Comparison of ENCODE assay signal across 9 mouse cellular contexts in genomic region chrX:7692862-7693261, GRCm38 (mm10). TPM values are rescaled to one million over a fixed set of nuclear protein-coding genes. Genes with fewer than 3 reads are reported as not detected.
A peak's percentile ranks its signal among the peaks of the same experiment; 100 is the strongest.
DNase-seq lines count a peak whose midpoint lies in the region; ATAC-seq and TF ChIP-seq lines count a peak whose summit lies in the region.
"Had no signal": no experiment of that assay in that cellular context is flagged by ENCODE, and none has a peak within 500 bp of the region (broad histone marks: within the 10 kb centered on the region; RNA-seq: fewer than 3 reads in every experiment).

No protein-coding gene starts in this region.

- no peak overlapping the region for H3K9ac ChIP-seq in forebrain, embryonic 16.5 days (replicated peaks; ENCODE audit: low read depth, low read length)
- H3K9ac ChIP-seq: limb, embryonic 15.5 days had no signal

- no peaks in the 10 kb centered on the region for H3K4me1 ChIP-seq in forebrain, embryonic 16.5 days (replicated peaks; ENCODE audit: control insufficient read depth, insufficient read depth, low read length)
- H3K4me1 ChIP-seq: limb, embryonic 15.5 days had no signal

- H3K27ac ChIP-seq in left cerebral cortex, adult 2 months: no peak overlapping the region
- H3K27ac ChIP-seq in forebrain, embryonic 16.5 days (ENCODE audit: low read length): no peak overlapping the region
- H3K27ac ChIP-seq: limb, embryonic 15.5 days had no signal

- H3K36me3 ChIP-seq in forebrain, embryonic 16.5 days (ENCODE audit: control insufficient read depth, insufficient read depth): no peaks in the 10 kb centered on the region
- H3K36me3 ChIP-seq: limb, embryonic 15.5 days had no signal

- H3K4me2 ChIP-seq in forebrain, embryonic 16.5 days (ENCODE audit: low read length): no peak overlapping the region
- H3K4me2 ChIP-seq: limb, embryonic 15.5 days had no signal

- 39% methylated on average over 4 of the region's 4 CpGs for WGBS in forebrain, embryonic 16.5 days

- H3K9me3 ChIP-seq in forebrain, embryonic 16.5 days (ENCODE audit: control insufficient read depth, low read length): no peaks in the 10 kb centered on the region
- H3K9me3 ChIP-seq: limb, embryonic 15.5 days had no signal

- no peaks in the 10 kb centered on the region for H3K27me3 ChIP-seq in forebrain, embryonic 16.5 days (replicated peaks; ENCODE audit: control insufficient read depth, insufficient read depth, low read length)
- H3K27me3 ChIP-seq: limb, embryonic 15.5 days had no signal

- TF ChIP-seq CTCF in left cerebral cortex, adult 2 months (IDR thresholded peaks at IDR 0.05): peak; percentile 49

- no peak for ATAC-seq in forebrain, embryonic 16.5 days

- intact Hi-C loops in left cerebral cortex, adult 2 months (cut with DNase I): loop anchor here (5.0 kb wide), 1 partner anchor 271 kb away; no protein-coding TSS in a partner anchor
- intact Hi-C loops in left cerebral cortex, postnatal 25 days (cut with DNase I): no loop called here
- intact Hi-C loops in heart, postnatal 14 days (cut with DNase I): loop anchor here (2.0 to 10.0 kb wide), 3 partner anchors 221 to 368 kb away; no protein-coding TSS in a partner anchor

- H3K4me3 ChIP-seq in left cerebral cortex, adult 2 months: no peak overlapping the region
- H3K4me3 ChIP-seq in forebrain, embryonic 16.5 days (replicated peaks; ENCODE audit: low read length): no peak overlapping the region
- H3K4me3 ChIP-seq: limb, embryonic 15.5 days had no signal

- peak; percentile 9 for DNase-seq in adrenal gland, postnatal 25 days
- no peak for DNase-seq in adrenal gland, postnatal 14 days
- DNase-seq in left cerebral cortex, adult 2 months (ENCODE audit: extremely low spot score in 1 of 2, low spot score in 2 of 2): no peak
- no peak for DNase-seq in left cerebral cortex, postnatal 25 days (ENCODE audit: low spot score in 2 of 2)
- peak; percentile 24 to 39 for DNase-seq in heart, postnatal 14 days
- peak; percentile 66 to 72 for DNase-seq in natural killer cell, adult 2 months (ENCODE audit: low spot score in 2 of 2)
- no peak for DNase-seq in frontal cortex, adult 2 months (ENCODE audit: extremely low spot score in 1 of 2, low spot score in 1 of 2)

RNA-seq across cellular contexts. Expression of gene Gpkow, which starts 4.1 kb away (rescaled TPM):
- total RNA-seq in adrenal gland, postnatal 25 days (2021): 50.4 and 54.9 TPM in 2 replicates
- 45.4 and 47.9 TPM in 2 replicates for total RNA-seq in adrenal gland, postnatal 14 days (2021)
- total RNA-seq in left cerebral cortex, adult 2 months (2021): 10 to 100 TPM; 32.9 to 34.5 TPM
- total RNA-seq in left cerebral cortex, postnatal 25 days (2021): 10 to 100 TPM; 33.2 to 34.0 TPM
- total RNA-seq in heart, postnatal 14 days (2021): 10 to 100 TPM; 21.4 to 21.5 TPM
- polyA plus RNA-seq in forebrain, embryonic 16.5 days (2015; fragmentation: Nextera tagmentation; extraction: Ambion mirVana): 53.2 and 53.5 TPM in 2 replicates
- polyA plus RNA-seq in frontal cortex, adult 2 months (2012; rRNA removed): 26.2 and 32.7 TPM in 2 replicates

RNA-seq across cellular contexts. Expression of gene Magix, which starts 11.8 kb away (rescaled TPM):
- 0.52 and 0.86 TPM in 2 replicates for total RNA-seq in adrenal gland, postnatal 25 days (2021)
- total RNA-seq in adrenal gland, postnatal 14 days (2021): 4.2 and 5.1 TPM in 2 replicates
- total RNA-seq in left cerebral cortex, adult 2 months (2021): under 1 TPM; 0.16 to 0.43 TPM
- total RNA-seq in left cerebral cortex, postnatal 25 days (2021): under 1 TPM; 0.41 to 0.57 TPM
- 10 to 100 TPM; 18.4 to 21.2 TPM for total RNA-seq in heart, postnatal 14 days (2021)
- polyA plus RNA-seq in forebrain, embryonic 16.5 days (2015; fragmentation: Nextera tagmentation; extraction: Ambion mirVana): 0.19 and 0.61 TPM in 2 replicates
- 0.90 and 1.2 TPM in 2 replicates for polyA plus RNA-seq in frontal cortex, adult 2 months (2012; rRNA removed)

RNA-seq across cellular contexts. Expression of gene Wdr45, which starts 21.3 kb away (rescaled TPM):
- 79.0 and 80.8 TPM in 2 replicates for total RNA-seq in adrenal gland, postnatal 25 days (2021)
- total RNA-seq in adrenal gland, postnatal 14 days (2021): 51.1 and 57.3 TPM in 2 replicates
- total RNA-seq in left cerebral cortex, adult 2 months (2021): 10 to 100 TPM; 61.0 to 68.9 TPM
- 10 to 100 TPM; 57.6 to 61.6 TPM for total RNA-seq in left cerebral cortex, postnatal 25 days (2021)
- 10 to 100 TPM; 28.8 to 38.3 TPM for total RNA-seq in heart, postnatal 14 days (2021)
- polyA plus RNA-seq in forebrain, embryonic 16.5 days (2015; fragmentation: Nextera tagmentation; extraction: Ambion mirVana): 36.7 and 40.5 TPM in 2 replicates
- 75.0 and 77.0 TPM in 2 replicates for polyA plus RNA-seq in frontal cortex, adult 2 months (2012; rRNA removed)

RNA-seq across cellular contexts. Expression of gene Plp2, which starts 21.7 kb away (rescaled TPM):
- total RNA-seq in adrenal gland, postnatal 25 days (2021): 62.4 and 70.9 TPM in 2 replicates
- total RNA-seq in adrenal gland, postnatal 14 days (2021): 75.2 and 76.6 TPM in 2 replicates
- total RNA-seq in left cerebral cortex, adult 2 months (2021): 1 to 10 TPM; 6.5 to 8.8 TPM
- total RNA-seq in left cerebral cortex, postnatal 25 days (2021): 1 to 10 TPM; 5.9 to 7.7 TPM
- total RNA-seq in heart, postnatal 14 days (2021): 10 to 100 TPM; 43.8 to 58.0 TPM
- polyA plus RNA-seq in forebrain, embryonic 16.5 days (2015; fragmentation: Nextera tagmentation; extraction: Ambion mirVana): 35.1 and 41.7 TPM in 2 replicates
- 14.6 and 15.6 TPM in 2 replicates for polyA plus RNA-seq in frontal cortex, adult 2 months (2012; rRNA removed)

RNA-seq across cellular contexts. Expression of gene Gm45208, which starts 29.2 kb away (rescaled TPM):
- total RNA-seq in adrenal gland, postnatal 25 days (2021): not detected in 2 replicates
- 0.52 TPM in 1 of 2 replicates, not detected in the other for total RNA-seq in adrenal gland, postnatal 14 days (2021)
- not detected for total RNA-seq in left cerebral cortex, adult 2 months (2021)
- not detected for total RNA-seq in left cerebral cortex, postnatal 25 days (2021)
- not detected for total RNA-seq in heart, postnatal 14 days (2021)
- polyA plus RNA-seq in forebrain, embryonic 16.5 days (2015; fragmentation: Nextera tagmentation; extraction: Ambion mirVana): 0.71 TPM in 1 of 2 replicates, not detected in the other
- 0.18 and 0.55 TPM in 2 replicates for polyA plus RNA-seq in frontal cortex, adult 2 months (2012; rRNA removed)
- polyA plus RNA-seq: limb, embryonic 15.5 days had no signal

Comparison
In these comparisons a context has a peak if more than half of its experiments do, and no peak if none do; other contexts are left out.
1. DNase-seq: peak in adrenal gland, postnatal 25 days (single experiment), heart, postnatal 14 days (2 of 2) and natural killer cell, adult 2 months (2 of 2); none in adrenal gland, postnatal 14 days (single experiment), left cerebral cortex, adult 2 months (0 of 2), left cerebral cortex, postnatal 25 days (0 of 2) and frontal cortex, adult 2 months (0 of 2).